Mouse (Mus musculus): ENCODE data around the gene Supt6. TPM values are rescaled to one million over a fixed set of nuclear protein-coding genes. Genes with fewer than 3 reads are reported as not detected.
"Not testable (repeated sequence)": the region's sequence is repeated elsewhere in the genome, so short reads cannot be mapped to it uniquely, and the experiment has no call there.

Gene Supt6
- polyA plus RNA-seq (2015; fragmentation: Nextera tagmentation; extraction: Ambion mirVana), result 30.3 and 30.8 TPM in 2 replicates

DNA sequence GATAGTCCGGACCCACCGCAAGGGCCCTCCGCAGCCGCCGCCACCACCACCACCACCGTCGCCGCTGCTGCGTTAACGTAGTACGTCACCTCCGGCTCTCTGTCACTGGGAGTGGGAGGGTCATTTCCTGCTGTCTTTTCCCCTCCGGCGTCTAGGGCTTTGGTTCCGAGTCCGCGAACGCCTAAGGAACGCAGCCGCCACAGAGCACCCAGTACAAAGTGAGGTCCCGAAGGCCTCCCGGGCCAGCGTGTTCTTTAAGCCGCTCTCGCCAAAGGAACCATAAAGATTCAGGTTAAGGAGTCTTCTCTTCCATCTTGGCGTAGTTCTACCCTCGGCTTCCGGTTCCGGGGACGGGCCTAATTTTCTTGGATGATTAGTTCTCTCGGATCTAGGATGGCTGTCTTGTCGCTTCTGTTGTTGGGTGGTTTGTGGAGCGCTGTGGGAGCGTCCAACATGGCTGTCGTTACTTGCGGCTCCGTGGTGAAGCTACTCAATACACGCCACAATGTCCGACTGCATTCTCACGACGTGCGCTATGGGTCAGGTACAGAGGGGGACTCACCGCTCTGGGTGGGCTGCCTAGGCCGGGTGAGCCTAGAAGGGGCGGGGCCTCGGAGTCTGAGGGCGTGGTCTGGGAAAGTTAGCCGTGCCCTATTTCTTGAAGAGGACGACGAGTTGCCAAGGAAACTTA lies at the start of gene Supt6, which contains the start of gene Sdf2:
Supt6 (minus strand) TSS at position 361 of the 691 bp plus-strand sequence.
Sdf2 (plus strand) TSS at position 120 of the 691 bp plus-strand sequence.
- no peaks in the 10 kb centered on the region for H3K9me3 ChIP-seq
- peak; percentile 97 for ATAC-seq
- peak within 1 kb of the TSS; percentile 99 for H3K4me3 ChIP-seq (replicated peaks)
- peaks cover 7% of the 10 kb centered on the region for H3K36me3 ChIP-seq
- H3K4me1 ChIP-seq (replicated peaks), result peaks cover 53% of the 10 kb centered on the region
- peak within 1 kb of the TSS; percentile 97 for H3K27ac ChIP-seq
- under 1% methylated on average over 50 of the region's 50 CpGs for WGBS
- H3K4me2 ChIP-seq (replicated peaks), result peak within 1 kb of the TSS; percentile 92
- no peaks in the 10 kb centered on the region for H3K27me3 ChIP-seq
- H3K9ac ChIP-seq (replicated peaks), result peak within 1 kb of the TSS; percentile 93

DNA sequence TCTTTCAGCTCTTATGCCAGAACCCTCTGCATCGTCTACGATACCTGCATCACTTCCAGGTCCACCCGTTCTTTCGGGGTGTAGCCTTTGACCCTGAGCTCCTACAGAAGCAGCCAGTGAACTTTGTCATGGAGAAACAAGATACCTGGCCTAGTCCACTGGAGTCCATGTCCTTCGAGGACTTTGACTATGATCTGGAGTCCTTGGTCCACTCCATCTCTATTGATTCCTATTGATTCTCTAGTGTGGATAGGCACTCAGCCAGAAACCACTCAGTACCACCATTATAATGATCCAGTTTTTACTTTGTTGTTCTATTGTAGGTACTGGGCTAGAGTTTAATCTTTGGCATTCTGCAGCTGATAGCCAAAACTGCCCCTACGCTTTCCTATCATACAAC lies 48.8 kb upstream of the Supt6 start:
- ATAC-seq, result no peak
- 94% methylated on average over 6 of the region's 6 CpGs for WGBS

DNA sequence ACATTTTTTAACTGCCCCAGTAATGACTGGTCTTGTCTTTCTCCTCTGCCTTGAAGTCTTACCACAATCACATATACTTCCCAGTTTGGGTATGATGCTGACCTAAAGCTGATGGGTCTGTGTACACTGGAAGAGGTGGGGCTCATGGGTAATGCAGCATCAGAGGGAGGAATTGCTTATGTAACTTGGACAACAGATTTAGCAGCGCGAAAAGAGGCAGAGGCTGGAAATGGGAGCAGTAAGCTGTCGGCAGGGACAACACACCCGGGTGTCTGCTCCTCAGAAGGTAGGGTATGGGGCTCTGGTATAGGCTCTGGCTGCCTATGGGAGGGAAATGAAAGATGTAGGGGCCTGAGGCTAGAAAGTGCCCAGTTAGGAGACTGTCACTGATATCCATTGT lies 44.9 kb upstream of the Supt6 start, which contains the start of gene BC030499:
BC030499 (plus strand) TSS at position 188 of the 400 bp plus-strand sequence.
- H3K27ac ChIP-seq, result no peak within 1 kb of the TSS
- no peak within 1 kb of the TSS for H3K4me3 ChIP-seq (replicated peaks)
- no peak within 1 kb of the TSS for H3K9ac ChIP-seq (replicated peaks)
- H3K9me3 ChIP-seq, result no peaks in the 10 kb centered on the region
- H3K27me3 ChIP-seq, result no peaks in the 10 kb centered on the region
- no peak for ATAC-seq
- no peak within 1 kb of the TSS for H3K4me2 ChIP-seq (replicated peaks)
- H3K36me3 ChIP-seq, result peaks cover 77% of the 10 kb centered on the region
- H3K4me1 ChIP-seq (replicated peaks), result no peaks in the 10 kb centered on the region
- 94% methylated on average over 4 of the region's 4 CpGs for WGBS

More for the DNA sequence above, 48.8 kb upstream of the Supt6 start:
- peaks cover 39% of the 10 kb centered on the region for H3K36me3 ChIP-seq
- no peaks in the 10 kb centered on the region for H3K4me1 ChIP-seq (replicated peaks)
- H3K27me3 ChIP-seq, result no peaks in the 10 kb centered on the region
- H3K4me2 ChIP-seq (replicated peaks), result no peak overlapping the region
- no peak overlapping the region for H3K9ac ChIP-seq (replicated peaks)
- H3K27ac ChIP-seq, result no peak overlapping the region
- H3K4me3 ChIP-seq (replicated peaks), result no peak overlapping the region
- H3K9me3 ChIP-seq, result no peaks in the 10 kb centered on the region

DNA sequence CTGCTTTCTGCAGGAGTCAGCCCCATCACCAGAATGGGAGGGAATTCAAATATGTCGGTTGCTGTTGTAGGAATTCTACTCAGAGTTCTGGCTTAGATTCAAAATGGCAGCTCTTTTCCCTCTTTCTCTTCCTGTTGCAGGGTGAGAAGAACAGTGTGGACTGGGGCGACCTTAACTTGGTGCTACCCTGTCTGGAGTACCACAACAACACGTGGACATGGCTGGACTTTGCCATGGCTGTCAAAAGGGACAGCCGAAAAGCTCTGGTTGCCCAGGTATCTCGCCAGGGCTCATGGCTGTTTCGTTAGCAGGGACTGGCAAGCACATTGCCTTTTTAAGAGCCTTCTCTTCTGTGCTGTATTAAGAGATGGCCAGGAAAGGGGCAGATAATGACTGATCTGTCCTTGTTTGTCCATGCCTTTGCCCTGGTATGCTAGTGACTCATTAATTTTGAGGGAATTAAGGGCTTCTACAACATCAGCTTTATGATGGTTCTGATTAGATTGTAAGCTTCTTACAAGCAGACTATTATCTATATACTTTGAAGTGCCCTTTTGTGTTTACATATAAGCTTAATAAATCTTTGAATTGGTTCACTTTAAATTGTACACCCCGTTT lies 43.5 kb upstream of the Supt6 start:
- 92% methylated on average over 7 of the region's 7 CpGs for WGBS
- Histone ChIP-seq H3K4me1 (replicated peaks) (no peaks in the 10 kb centered on the region), H3K9ac (replicated peaks) (no peak overlapping the region), H3K9me3 (no peaks in the 10 kb centered on the region), H3K27ac (no peak overlapping the region), H3K4me2 (replicated peaks) (no peak overlapping the region), H3K36me3 (peaks cover 91% of the 10 kb centered on the region), H3K4me3 (replicated peaks) (no peak overlapping the region), H3K27me3 (no peaks in the 10 kb centered on the region)
- ATAC-seq, result no peak

DNA sequence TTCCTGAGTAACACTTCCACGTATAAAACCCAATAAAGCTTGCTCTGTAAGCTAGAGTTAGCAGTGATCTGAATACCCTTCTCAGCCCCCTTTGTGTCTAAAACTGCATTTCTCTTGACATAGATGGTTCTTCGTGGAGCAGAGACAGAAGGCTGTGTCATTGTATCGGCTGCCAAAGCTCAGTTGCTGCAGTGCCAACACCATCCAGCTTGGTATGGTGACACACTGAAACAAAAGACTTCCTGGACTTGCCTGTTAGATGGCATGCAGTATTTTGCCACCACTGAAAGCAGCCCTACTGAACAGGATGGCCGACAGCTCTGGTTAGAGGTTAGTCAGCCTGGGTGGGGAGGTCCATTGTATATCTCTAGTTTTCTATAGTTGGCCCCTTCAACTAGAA lies 33.8 kb upstream of the Supt6 start:
- H3K9ac ChIP-seq (replicated peaks), result no peak overlapping the region
- 90% methylated on average over 4 of the region's 4 CpGs for WGBS
- no peaks in the 10 kb centered on the region for H3K4me1 ChIP-seq (replicated peaks)
- no peaks in the 10 kb centered on the region for H3K27me3 ChIP-seq
- H3K27ac ChIP-seq, result no peak overlapping the region
- no peak overlapping the region for H3K4me3 ChIP-seq (replicated peaks)
- no peak overlapping the region for H3K4me2 ChIP-seq (replicated peaks)
- peaks cover 100% of the 10 kb centered on the region for H3K36me3 ChIP-seq
- no peaks in the 10 kb centered on the region for H3K9me3 ChIP-seq
- ATAC-seq, result no peak

DNA sequence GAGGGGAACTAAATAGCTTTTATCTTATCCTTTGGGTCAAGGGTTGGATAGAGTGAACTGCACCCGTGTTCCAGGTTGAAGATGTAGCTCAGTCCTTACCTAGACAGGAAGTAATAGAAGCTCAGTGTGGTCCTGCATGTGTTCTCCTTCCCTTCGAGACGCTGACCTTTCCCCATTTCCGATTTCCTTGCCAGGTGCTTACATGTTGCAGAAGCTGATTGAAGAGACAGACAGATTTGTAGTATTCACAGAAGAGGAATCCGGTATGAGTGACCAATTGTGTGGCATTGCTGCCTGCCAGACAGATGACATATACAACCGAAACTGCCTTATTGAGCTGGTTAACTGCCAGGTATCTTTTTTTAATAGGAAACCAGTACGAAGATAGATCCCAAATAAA lies 33.1 kb upstream of the Supt6 start:
- ATAC-seq, result no peak
- Histone ChIP-seq H3K4me1 (replicated peaks) (no peaks in the 10 kb centered on the region), H3K9me3 (no peaks in the 10 kb centered on the region), H3K9ac (replicated peaks) (no peak overlapping the region), H3K4me2 (replicated peaks) (no peak overlapping the region), H3K36me3 (peaks cover 100% of the 10 kb centered on the region), H3K27me3 (no peaks in the 10 kb centered on the region), H3K4me3 (replicated peaks) (no peak overlapping the region), H3K27ac (no peak overlapping the region)
- WGBS, result 93% methylated on average over 7 of the region's 7 CpGs

DNA sequence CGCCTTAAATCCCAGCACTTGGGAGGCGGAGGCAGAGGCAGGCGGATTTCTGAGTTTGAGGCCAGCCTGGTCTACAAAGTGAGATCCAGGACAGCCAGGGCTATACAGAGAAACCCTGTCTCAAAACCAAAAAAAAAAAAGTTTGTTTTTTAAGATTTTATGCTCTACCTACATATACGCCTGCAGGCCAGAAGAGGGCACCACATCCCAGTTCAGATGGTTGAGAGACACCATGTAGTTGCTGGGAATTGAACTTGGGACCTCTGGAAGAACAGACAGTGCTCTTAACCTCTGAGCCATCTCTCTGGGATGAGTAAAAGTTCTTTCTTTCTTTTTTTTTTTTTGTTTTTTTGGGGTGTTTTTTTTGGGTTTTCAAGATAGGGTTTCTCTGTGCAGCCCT lies 30.4 kb upstream of the Supt6 start:
- H3K9ac ChIP-seq (replicated peaks); H3K4me3 ChIP-seq (replicated peaks); H3K27ac ChIP-seq; ATAC-seq; H3K4me1 ChIP-seq (replicated peaks); H3K27me3 ChIP-seq; H3K4me2 ChIP-seq (replicated peaks); H3K9me3 ChIP-seq: not testable (repeated sequence)
- 91% methylated on average over 4 of the region's 4 CpGs for WGBS
- H3K36me3 ChIP-seq, result peaks cover 100% of the 10 kb centered on the region

DNA sequence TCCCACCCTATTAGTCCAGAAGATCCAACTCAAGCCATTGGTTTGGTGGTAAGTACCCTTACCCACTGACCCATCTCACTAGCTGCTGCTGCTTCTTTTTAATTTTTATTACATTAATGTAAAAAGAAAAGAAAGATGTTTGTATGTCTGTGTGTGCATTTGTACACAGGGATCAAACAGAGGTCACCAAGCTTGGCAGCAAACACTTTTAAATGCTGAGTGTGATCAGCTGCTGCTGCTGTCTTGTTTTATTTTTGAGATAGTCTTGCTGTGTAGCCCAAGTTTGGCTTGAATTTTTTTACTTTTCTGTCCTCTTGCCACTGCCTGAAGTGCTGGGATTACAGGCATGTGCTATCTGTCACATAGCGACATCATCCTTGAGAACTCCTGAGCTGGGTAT lies 29.8 kb upstream of the Supt6 start:
- Histone ChIP-seq H3K9ac (replicated peaks) (no peak overlapping the region), H3K36me3 (peaks cover 98% of the 10 kb centered on the region), H3K9me3 (no peaks in the 10 kb centered on the region), H3K27me3 (no peaks in the 10 kb centered on the region), H3K27ac (no peak overlapping the region), H3K4me3 (replicated peaks) (no peak overlapping the region), H3K4me1 (replicated peaks) (no peaks in the 10 kb centered on the region), H3K4me2 (replicated peaks) (no peak overlapping the region)
- 93% methylated on average over 1 of the region's 1 CpGs for WGBS
- ATAC-seq, result no peak

DNA sequence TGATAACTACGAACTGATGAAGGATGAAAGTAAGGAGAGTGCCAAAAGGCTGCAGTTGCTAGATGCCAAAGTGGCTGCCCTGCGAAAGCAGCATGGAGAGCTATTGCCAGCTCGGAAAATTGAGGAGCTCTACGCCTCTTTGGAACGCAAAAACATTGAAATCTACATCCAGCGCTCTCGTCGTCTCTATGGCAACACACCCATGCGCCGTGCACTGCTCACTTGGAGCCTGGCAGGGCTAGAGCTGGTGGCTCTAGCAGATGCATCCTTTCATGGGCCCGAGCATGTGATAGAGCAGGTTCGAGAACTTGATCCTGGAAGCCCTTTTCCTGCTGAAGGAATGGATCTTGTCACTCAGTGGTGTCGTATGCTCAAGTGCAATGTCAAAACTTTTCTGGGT lies 26.2 kb upstream of the Supt6 start:
- no peak overlapping the region for H3K9ac ChIP-seq (replicated peaks)
- no peak overlapping the region for H3K4me2 ChIP-seq (replicated peaks)
- no peaks in the 10 kb centered on the region for H3K27me3 ChIP-seq
- peaks cover 94% of the 10 kb centered on the region for H3K36me3 ChIP-seq
- no peaks in the 10 kb centered on the region for H3K4me1 ChIP-seq (replicated peaks)
- no peak overlapping the region for H3K27ac ChIP-seq
- no peak overlapping the region for H3K4me3 ChIP-seq (replicated peaks)
- 90% methylated on average over 13 of the region's 13 CpGs for WGBS
- no peaks in the 10 kb centered on the region for H3K9me3 ChIP-seq
- no peak for ATAC-seq

DNA sequence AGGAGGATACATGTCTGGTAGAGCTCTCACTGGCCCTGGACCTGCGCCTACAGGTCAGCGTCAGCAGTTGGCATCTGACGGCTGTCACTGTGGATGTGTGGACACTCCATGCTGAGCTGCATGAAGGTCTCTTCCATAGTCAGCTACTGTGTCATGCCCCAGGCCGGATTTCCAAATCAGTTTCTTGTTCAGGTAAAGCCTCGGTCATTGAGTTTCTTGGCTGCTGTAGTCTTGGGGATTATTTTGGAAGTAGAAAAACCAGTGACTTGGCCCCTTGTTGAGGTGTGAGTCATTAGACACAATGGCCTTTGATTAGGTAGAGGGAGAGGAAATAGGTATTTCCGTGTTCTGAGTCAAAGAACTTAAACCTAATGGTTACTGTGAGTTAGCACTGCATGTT lies 19.8 kb upstream of the Supt6 start:
- Histone ChIP-seq H3K9ac (replicated peaks) (no peak overlapping the region), H3K9me3 (no peaks in the 10 kb centered on the region), H3K4me1 (replicated peaks) (peaks cover 16% of the 10 kb centered on the region), H3K27me3 (no peaks in the 10 kb centered on the region; the same call in 1 of the 2 replicates), H3K4me3 (replicated peaks) (no peak overlapping the region), H3K27ac (no peak overlapping the region), H3K4me2 (replicated peaks) (no peak overlapping the region), H3K36me3 (peaks cover 69% of the 10 kb centered on the region)
- ATAC-seq, result no peak
- 93% methylated on average over 6 of the region's 6 CpGs for WGBS

DNA sequence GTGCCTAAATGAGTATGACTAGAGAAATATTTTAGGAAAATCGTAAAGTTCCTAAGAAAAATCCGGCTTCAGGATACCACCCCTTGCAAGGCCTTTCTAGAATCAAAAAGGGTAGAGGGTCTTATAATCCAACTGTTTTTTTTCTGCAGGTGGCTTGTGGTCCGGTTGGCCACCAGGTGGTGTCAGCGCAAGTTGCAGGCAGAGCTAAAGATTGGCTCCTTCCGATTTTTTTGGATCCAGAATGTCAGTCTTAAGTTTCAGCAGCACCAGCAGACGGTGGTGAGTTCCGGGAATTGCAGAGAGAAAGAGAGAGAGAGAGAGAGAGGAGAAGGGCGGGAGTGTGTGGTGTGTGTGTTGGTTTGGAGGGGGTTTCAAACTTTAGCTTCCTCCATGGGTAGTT lies 16.8 kb upstream of the Supt6 start:
- H3K4me3 ChIP-seq (replicated peaks), result peak overlapping the region; percentile 87
- ATAC-seq, result no peak
- WGBS, result 4% methylated on average over 8 of the region's 8 CpGs
- peak overlapping the region; percentile 83 for H3K9ac ChIP-seq (replicated peaks)
- peaks cover 16% of the 10 kb centered on the region for H3K4me1 ChIP-seq (replicated peaks)
- H3K4me2 ChIP-seq (replicated peaks), result peak overlapping the region; percentile 82
- H3K27me3 ChIP-seq, result peaks cover 13% of the 10 kb centered on the region
- peaks cover 42% of the 10 kb centered on the region for H3K36me3 ChIP-seq
- no peak overlapping the region for H3K27ac ChIP-seq
- H3K9me3 ChIP-seq, result no peaks in the 10 kb centered on the region

All from midbrain, embryonic 13.5 days (tissue).